Mouse (Mus musculus) erythroblast, embryonic 14.5 days (primary cell): ENCODE results near the gene Uchl4. TPM values are rescaled to one million over a fixed set of nuclear protein-coding genes. Genes with fewer than 3 reads are reported as not detected.

Experiments used
- H3K27me3 ChIP-seq: 2 replicates; pipeline ENCODE4 v1.6.1; 2012; ENCODE audit warnings: inconsistent platforms; ENCODE audit not compliant: control insufficient read depth
- H3K36me3 ChIP-seq: 2 replicates; pipeline ENCODE4 v1.6.1; 2012; ENCODE audit warnings: mild to moderate bottlenecking, inconsistent platforms; ENCODE audit not compliant: control insufficient read depth
- H3K4me1 ChIP-seq: 2 replicates; pipeline ENCODE4 v1.6.1; 2012; ENCODE audit warnings: inconsistent platforms; ENCODE audit not compliant: control insufficient read depth
- H3K4me3 ChIP-seq: replicated peaks from 2 replicates; pipeline ENCODE3; 2012; ENCODE audit warnings: moderate library complexity, mild to moderate bottlenecking, inconsistent platforms
- H3K9me3 ChIP-seq: 2 replicates; pipeline ENCODE4 v1.6.1; 2012; ENCODE audit warnings: low read length, inconsistent platforms, mixed read lengths; ENCODE audit not compliant: control insufficient read depth
- GATA1 ChIP-seq: IDR thresholded peaks from 2 replicates; pipeline ENCODE4 v1.6.1; 2012; ENCODE audit warnings: low read length, inconsistent platforms, mixed read lengths
- TAL1 ChIP-seq: IDR thresholded peaks from 3 replicates; pipeline ENCODE4 v1.6.1; 2012; ENCODE audit warnings: low read length, inconsistent platforms, mixed read lengths
- polyA plus RNA-seq: library from polyadenylated mRNA; stranded (reverse); fragments of >175 nt; gene quantifications from 2 replicates; pipeline ENCODE4 v1.2.3, GENCODE M21; 2012

Uchl4 gene
- polyA plus RNA-seq, 1 experiment, result not detected

DNA sequence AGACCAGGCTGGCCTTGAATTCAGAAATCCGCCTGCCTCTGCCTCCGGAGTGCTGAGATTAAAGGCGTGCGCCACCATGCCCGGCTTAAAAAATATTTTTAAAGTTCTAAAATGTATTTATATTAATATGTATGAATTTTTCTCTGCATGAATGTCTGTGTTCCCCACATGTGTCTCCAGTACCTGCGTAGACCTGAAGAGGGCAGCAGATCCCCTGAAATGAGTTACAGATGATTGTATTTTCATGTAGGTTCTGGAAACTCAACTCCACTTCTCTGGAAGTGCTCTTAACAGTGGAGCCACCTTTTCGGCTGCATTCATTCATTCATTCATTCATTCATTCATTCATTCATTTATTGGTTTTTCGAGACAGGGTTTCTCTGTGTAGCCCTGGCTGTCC, 42.7 kb downstream of the Uchl4 start:
- Histone ChIP-seq H3K36me3 (peaks cover 3% of the 10 kb centered on the region), H3K9me3 (no peaks in the 10 kb centered on the region), H3K27me3 (no peaks in the 10 kb centered on the region), H3K4me1 (peaks cover 9% of the 10 kb centered on the region), H3K4me3 (no peak overlapping the region)
- TF ChIP-seq TAL1 (no peak), GATA1 (no peak)

DNA sequence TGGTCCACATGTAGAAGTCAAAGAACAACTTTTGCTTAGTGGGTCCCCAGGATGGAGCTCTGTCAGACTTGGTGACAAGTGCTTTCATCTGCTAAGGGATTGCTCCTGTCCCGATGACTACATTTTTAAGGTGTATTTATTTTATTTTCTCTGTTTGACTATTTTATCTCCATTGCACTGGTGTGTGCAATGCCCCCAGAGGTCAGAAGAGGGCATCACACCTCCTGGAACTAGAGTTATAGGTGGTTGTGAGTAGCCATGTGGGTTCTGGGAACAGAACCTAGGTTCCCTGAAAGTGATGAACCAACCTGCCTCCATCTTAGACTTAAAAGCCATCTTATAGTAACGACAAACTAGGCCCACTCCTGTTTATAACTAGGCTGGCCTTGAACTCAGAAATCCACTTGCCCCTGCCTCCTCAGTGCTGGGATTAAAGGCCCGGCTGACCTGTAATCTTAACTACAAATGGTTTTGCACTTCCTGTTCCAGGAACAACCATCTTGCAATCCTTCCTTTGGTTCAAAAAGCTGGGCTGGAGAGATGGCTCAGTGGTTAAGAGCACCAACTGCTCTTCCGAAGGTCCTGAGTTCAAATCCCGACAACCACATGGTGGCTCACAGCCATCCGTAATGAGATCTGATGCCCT, 43.8 kb downstream of the Uchl4 start:
- H3K4me3 ChIP-seq, result no peak overlapping the region
- no peak for TF ChIP-seq GATA1
- no peak for TF ChIP-seq TAL1

DNA sequence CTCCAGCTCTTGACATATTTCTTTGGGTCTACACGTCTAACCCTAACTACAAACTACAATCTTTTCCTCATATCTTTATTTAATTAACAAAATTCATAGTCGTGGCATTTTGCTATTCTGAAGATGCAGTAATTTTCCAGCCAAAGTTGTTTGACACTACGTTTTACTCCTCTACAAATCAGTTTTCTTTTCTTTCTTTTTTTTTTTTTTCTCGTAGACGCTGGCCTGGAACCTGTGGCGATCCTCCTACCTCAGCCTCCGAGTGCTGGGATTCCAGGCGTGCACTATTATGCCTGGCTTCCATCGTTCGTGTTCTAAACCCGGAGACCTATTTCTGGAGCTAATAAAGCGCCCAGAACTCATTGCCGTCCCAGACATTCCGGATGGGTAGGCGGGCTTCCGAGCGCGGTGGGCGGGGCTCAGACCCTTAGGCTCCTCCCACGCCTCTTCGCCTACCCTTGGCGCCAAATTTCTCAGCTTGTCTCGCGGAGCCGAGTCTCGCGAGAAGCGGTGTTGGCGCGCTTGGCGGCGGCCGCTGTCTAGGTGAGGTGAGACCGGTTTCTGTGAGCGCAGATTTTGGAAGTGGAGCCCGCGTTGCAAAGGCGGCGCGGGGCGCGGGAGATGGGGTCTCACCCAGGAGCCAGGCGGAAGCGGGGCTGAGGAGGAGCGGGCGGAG, 46.2 kb downstream of the Uchl4 start, which contains the start of gene Tipin:
TSS of gene Tipin (plus strand) at position 477 of the 676 bp plus-strand sequence.
- Histone ChIP-seq H3K27me3 (no peaks in the 10 kb centered on the region), H3K4me1 (peaks cover 33% of the 10 kb centered on the region), H3K9me3 (no peaks in the 10 kb centered on the region), H3K4me3 (peak within 1 kb of the TSS; percentile 81), H3K36me3 (peaks cover 33% of the 10 kb centered on the region)
- TF ChIP-seq GATA1 (no peak), TAL1 (no peak)

More for the DNA sequence above, 43.8 kb downstream of the Uchl4 start:
- Histone ChIP-seq H3K4me1 (peaks cover 19% of the 10 kb centered on the region), H3K36me3 (peaks cover 13% of the 10 kb centered on the region), H3K27me3 (no peaks in the 10 kb centered on the region), H3K9me3 (no peaks in the 10 kb centered on the region)

DNA sequence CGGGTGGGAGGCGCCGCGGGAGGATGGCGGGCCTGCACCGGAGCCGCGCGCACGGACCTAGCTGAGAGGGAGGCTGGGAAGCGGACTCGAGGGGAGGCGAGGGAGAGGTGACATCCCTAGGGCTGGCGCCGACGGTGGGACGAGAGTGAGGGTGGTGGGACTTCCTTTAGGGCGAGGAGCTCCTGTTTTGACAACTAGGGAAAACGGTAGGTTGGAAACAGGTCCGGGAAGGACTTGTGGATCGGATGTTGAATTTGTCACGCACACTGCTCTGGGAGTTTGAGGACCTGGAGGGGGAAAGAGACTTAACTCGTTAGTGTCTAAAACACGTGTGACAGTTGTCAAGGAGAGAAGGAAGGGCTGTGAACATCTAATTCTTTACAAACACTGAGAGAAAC, 46.8 kb downstream of the Uchl4 start:
- Histone ChIP-seq H3K9me3 (no peaks in the 10 kb centered on the region), H3K36me3 (peaks cover 36% of the 10 kb centered on the region), H3K27me3 (no peaks in the 10 kb centered on the region), H3K4me1 (peaks cover 33% of the 10 kb centered on the region), H3K4me3 (peak overlapping the region; percentile 81)
- TF ChIP-seq GATA1 (no peak), TAL1 (no peak)

DNA sequence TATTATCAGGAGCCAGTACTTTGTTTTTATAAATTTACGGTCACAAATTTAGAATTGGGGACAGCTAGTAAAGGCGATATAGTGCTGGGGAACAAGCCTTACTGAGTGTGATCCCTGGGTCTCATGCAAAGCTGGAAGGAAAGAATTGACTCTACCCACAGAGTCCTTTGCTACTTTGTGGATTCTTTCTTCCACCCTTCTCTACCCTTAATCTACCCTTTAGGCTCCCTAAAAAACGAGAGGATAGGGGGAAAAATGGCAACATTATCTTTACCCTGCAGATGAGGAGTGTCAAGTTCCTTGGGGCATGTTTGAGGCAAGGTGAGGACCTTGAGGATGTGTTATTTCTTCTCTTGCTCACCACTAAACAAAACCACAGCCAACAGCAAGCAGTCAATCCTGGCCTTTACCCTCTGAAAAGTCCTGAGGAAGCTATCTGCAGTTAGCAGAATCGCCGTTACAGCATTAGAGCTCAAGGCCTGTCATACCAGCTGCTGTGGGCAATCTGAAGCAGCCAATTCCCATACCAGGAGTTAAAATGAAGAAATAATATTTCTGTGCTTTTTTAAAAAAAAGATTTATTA, 47.5 kb downstream of the Uchl4 start:
- Histone ChIP-seq H3K4me3 (peak overlapping the region; percentile 81), H3K9me3 (no peaks in the 10 kb centered on the region), H3K36me3 (peaks cover 43% of the 10 kb centered on the region), H3K27me3 (no peaks in the 10 kb centered on the region), H3K4me1 (peaks cover 36% of the 10 kb centered on the region)
- TF ChIP-seq TAL1 (no peak), GATA1 (no peak)

Other genes starting within 250 kb of the Uchl4 start
- 0.62 TPM in 2 replicates for gene Smad6, start 213.1 kb upstream of the Uchl4 start, polyA plus RNA-seq
- gene Lctl, start 118.1 kb upstream of the Uchl4 start, polyA plus RNA-seq, result not detected in 2 replicates
- 2.0 and 2.2 TPM in 2 replicates for gene Zwilch, start 62.1 kb upstream of the Uchl4 start, polyA plus RNA-seq
- 41.3 and 44.5 TPM in 2 replicates for gene Rpl4, start 61.8 kb upstream of the Uchl4 start, polyA plus RNA-seq
- 0.11 TPM in 2 replicates for gene Snapc5, start 55.9 kb upstream of the Uchl4 start, polyA plus RNA-seq
- 0.58 and 0.72 TPM in 2 replicates for gene Map2k1, start 18.4 kb downstream of the Uchl4 start, polyA plus RNA-seq
- gene Tipin, start 46.4 kb downstream of the Uchl4 start, polyA plus RNA-seq, result 0.95 and 1.3 TPM in 2 replicates
- gene Dis3l, start 106.1 kb downstream of the Uchl4 start, polyA plus RNA-seq, result 0.39 and 0.47 TPM in 2 replicates
- gene Megf11, start 150.4 kb downstream of the Uchl4 start, polyA plus RNA-seq, result not detected in 2 replicates